Comparison of ENCODE assay signal across 14 mouse cellular contexts in the genomic region with DNA sequence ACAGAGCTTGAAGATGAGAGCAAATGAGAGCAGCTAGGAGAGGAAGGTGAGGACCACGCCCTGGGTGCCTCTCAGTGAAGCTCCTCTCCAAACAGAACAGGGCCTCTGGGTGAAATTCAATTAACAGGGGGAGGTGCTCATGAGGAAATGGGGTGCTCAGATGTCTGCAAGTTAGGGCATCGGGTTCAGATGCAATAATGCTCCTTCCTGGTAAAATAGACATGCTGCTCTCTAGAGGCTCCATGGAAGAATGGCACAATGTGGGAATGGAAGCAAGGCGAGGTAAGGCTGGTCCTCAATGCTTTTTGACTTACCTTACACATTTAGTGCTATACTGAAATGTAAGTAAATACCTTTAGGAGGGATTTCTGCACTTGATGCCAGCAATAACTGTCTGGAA.
DNase-seq lines count a peak whose midpoint lies in the region; ATAC-seq and TF ChIP-seq lines count a peak whose summit lies in the region.
"Had no signal": no experiment of that assay in that cellular context is flagged by ENCODE, and none has a peak within 500 bp of the region (broad histone marks: within the 10 kb centered on the region; RNA-seq: fewer than 3 reads in every experiment).

No protein-coding gene starts in this region.

- H3K4me3 ChIP-seq in forebrain, postnatal 0 days (ENCODE audit: low read depth, low read length): no peak overlapping the region
- no peak overlapping the region for H3K4me3 ChIP-seq in forebrain, embryonic 14.5 days (ENCODE audit: low read depth, low read length)
- H3K4me3 ChIP-seq in intestine, embryonic 15.5 days (replicated peaks): no peak overlapping the region
- H3K4me3 ChIP-seq: hindbrain, embryonic 15.5 days; limb, embryonic 12.5 days; midbrain, embryonic 13.5 days had no signal

- H3K9me3 ChIP-seq in forebrain, postnatal 0 days (ENCODE audit: low read length): no peaks in the 10 kb centered on the region
- no peaks in the 10 kb centered on the region for H3K9me3 ChIP-seq in forebrain, embryonic 14.5 days (replicated peaks; ENCODE audit: control insufficient read depth, low read length)
- H3K9me3 ChIP-seq in intestine, embryonic 15.5 days: no peaks in the 10 kb centered on the region
- H3K9me3 ChIP-seq: hindbrain, embryonic 15.5 days; limb, embryonic 12.5 days; midbrain, embryonic 13.5 days had no signal

- no peak overlapping the region for H3K9ac ChIP-seq in forebrain, postnatal 0 days
- H3K9ac ChIP-seq in forebrain, embryonic 14.5 days (ENCODE audit: low read length): no peak overlapping the region
- H3K9ac ChIP-seq in intestine, embryonic 15.5 days: no peak overlapping the region
- H3K9ac ChIP-seq: hindbrain, embryonic 15.5 days; limb, embryonic 12.5 days; midbrain, embryonic 13.5 days had no signal

- WGBS in forebrain, postnatal 0 days: 22% methylated on average over 3 of the region's 3 CpGs
- 30% methylated on average over 3 of the region's 3 CpGs for WGBS in forebrain, embryonic 14.5 days
- 24% methylated on average over 3 of the region's 3 CpGs for WGBS in intestine, embryonic 15.5 days

- H3K4me2 ChIP-seq in forebrain, postnatal 0 days (ENCODE audit: low read depth): no peak overlapping the region
- H3K4me2 ChIP-seq in forebrain, embryonic 14.5 days (ENCODE audit: low read length): no peak overlapping the region
- no peak overlapping the region for H3K4me2 ChIP-seq in intestine, embryonic 15.5 days (replicated peaks)
- H3K4me2 ChIP-seq: hindbrain, embryonic 15.5 days; limb, embryonic 12.5 days; midbrain, embryonic 13.5 days had no signal

- H3K27me3 ChIP-seq in forebrain, postnatal 0 days (ENCODE audit: insufficient read depth, low read length): no peaks in the 10 kb centered on the region
- no peaks in the 10 kb centered on the region for H3K27me3 ChIP-seq in forebrain, embryonic 14.5 days (replicated peaks; ENCODE audit: control insufficient read depth, insufficient read depth, low read length)
- H3K27me3 ChIP-seq in intestine, embryonic 15.5 days (replicated peaks): no peaks in the 10 kb centered on the region
- H3K27me3 ChIP-seq: CH12.LX; hindbrain, embryonic 15.5 days; midbrain, embryonic 13.5 days had no signal

- DNase-seq in forebrain, postnatal 0 days: peak; percentile 30
- DNase-seq in forebrain, embryonic 14.5 days (ENCODE audit: low spot score): no peak
- peak; percentile 33 for DNase-seq in layer of hippocampus, adult 9-10 months (ENCODE audit: low spot score)
- DNase-seq in layer of hippocampus, postnatal 10 days (ENCODE audit: low spot score in 2 of 2): no peak
- DNase-seq in A20 (ENCODE audit: low read depth, low spot score): peak; percentile 29
- DNase-seq in embryo, embryonic 10.5 days (ENCODE audit: low spot score): peak; percentile 43
- no peak for DNase-seq in adrenal gland, adult 18-20 months (ENCODE audit: low spot score in 2 of 2)
- DNase-seq: kidney, postnatal 25 days had no signal

- no peaks in the 10 kb centered on the region for H3K36me3 ChIP-seq in forebrain, postnatal 0 days (ENCODE audit: insufficient read depth)
- H3K36me3 ChIP-seq in forebrain, embryonic 14.5 days (ENCODE audit: control insufficient read depth, insufficient read depth, low read length): no peaks in the 10 kb centered on the region
- no peaks in the 10 kb centered on the region for H3K36me3 ChIP-seq in intestine, embryonic 15.5 days
- H3K36me3 ChIP-seq: hindbrain, embryonic 15.5 days; limb, embryonic 12.5 days; midbrain, embryonic 13.5 days had no signal

- no peak overlapping the region for H3K27ac ChIP-seq in forebrain, postnatal 0 days (ENCODE audit: low read depth, low read length)
- no peak overlapping the region for H3K27ac ChIP-seq in forebrain, embryonic 14.5 days (ENCODE audit: low read depth, low read length)
- H3K27ac ChIP-seq in intestine, embryonic 15.5 days: no peak overlapping the region
- H3K27ac ChIP-seq: hindbrain, embryonic 15.5 days; limb, embryonic 12.5 days; midbrain, embryonic 13.5 days had no signal

- peak; percentile 42; the same call in 1 of the 2 replicates for ATAC-seq in forebrain, postnatal 0 days
- ATAC-seq in forebrain, embryonic 14.5 days: no peak
- no peak for ATAC-seq in intestine, embryonic 15.5 days
- ATAC-seq: forebrain, embryonic 16.5 days; midbrain, embryonic 13.5 days had no signal

- H3K4me1 ChIP-seq in forebrain, postnatal 0 days (ENCODE audit: insufficient read depth): no peaks in the 10 kb centered on the region
- no peaks in the 10 kb centered on the region for H3K4me1 ChIP-seq in forebrain, embryonic 14.5 days (ENCODE audit: control insufficient read depth, insufficient read depth, low read length)
- H3K4me1 ChIP-seq in intestine, embryonic 15.5 days (replicated peaks): no peaks in the 10 kb centered on the region
- H3K4me1 ChIP-seq: hindbrain, embryonic 15.5 days; midbrain, embryonic 13.5 days had no signal

- peak; percentile 74 for TF ChIP-seq CTCF in forebrain, postnatal 0 days (IDR thresholded peaks at IDR 0.05; ENCODE audit: low read depth)

Comparison
In these comparisons a context has a peak if more than half of its experiments do, and no peak if none do; other contexts are left out.
1. DNase-seq: peak in forebrain, postnatal 0 days (single experiment), layer of hippocampus, adult 9-10 months (single experiment), A20 (single experiment) and embryo, embryonic 10.5 days (single experiment); none in forebrain, embryonic 14.5 days (single experiment), layer of hippocampus, postnatal 10 days (0 of 2) and adrenal gland, adult 18-20 months (0 of 2).